Mouse (Mus musculus): ENCODE measurements at regions not wholly inside any gene's neighbourhood (a gene's known extent, or its start where the extent isn't known, plus 50 kb on each side); places are given as distances from the start of the nearest gene placed in this dataset.

GRCm38 (mm10) chr2:52804106-52804825 is 53.4 kb upstream of the Fmnl2 start:
- TF ChIP-seq CTCF (IDR thresholded peaks at IDR 0.05; ENCODE audit: borderline replicate concordance, extremely low read depth, insufficient read depth, insufficient read length) (no peak), POLR2A (IDR thresholded peaks at IDR 0.05; ENCODE audit: borderline replicate concordance, extremely low read depth, insufficient read depth, insufficient read length, poor library complexity, severe bottlenecking) (no peak)
- peak; percentile 68 for DNase-seq (ENCODE audit: low read depth)

- DNase-seq (ENCODE audit: low read depth): no peak
Observed at GRCm38 (mm10) chr2:52804826-52805149, 52.9 kb upstream of the Fmnl2 start.

GRCm38 (mm10) chr2:52807826-52808225 is 49.8 kb upstream of the Fmnl2 start:
- no peak for DNase-seq (ENCODE audit: low read depth)
- no peak for TF ChIP-seq CTCF (IDR thresholded peaks at IDR 0.05; ENCODE audit: borderline replicate concordance, extremely low read depth, insufficient read depth, insufficient read length)
- no peak for TF ChIP-seq POLR2A (IDR thresholded peaks at IDR 0.05; ENCODE audit: borderline replicate concordance, extremely low read depth, insufficient read depth, insufficient read length, poor library complexity, severe bottlenecking)

More at GRCm38 (mm10) chr2:52804826-52805149, 52.9 kb upstream of the Fmnl2 start:
- TF ChIP-seq POLR2A (IDR thresholded peaks at IDR 0.05; ENCODE audit: borderline replicate concordance, extremely low read depth, insufficient read depth, insufficient read length, poor library complexity, severe bottlenecking) (no peak), CTCF (IDR thresholded peaks at IDR 0.05; ENCODE audit: borderline replicate concordance, extremely low read depth, insufficient read depth, insufficient read length) (no peak)

Data from brain, embryonic 14.5 days (tissue).